Mouse (Mus musculus) A20 (cell line): Measurements from ENCODE around the gene Plbd1.
A peak's percentile ranks its signal among the peaks of the same experiment; 100 is the strongest.

Experiments
- DNase-seq: peaks from one replicate; pipeline ENCODE4 v3.0.0-alpha.2; 2011; ENCODE audit warnings: low read depth, low spot score

The Plbd1 gene

GRCm38 (mm10) chr6:136661706-136662016 lies at the start of gene Plbd1:
TSS of gene Plbd1 (minus strand) at chr6:136661928.
- no peak for DNase-seq

- DNase-seq = peak; percentile 26
Observed at GRCm38 (mm10) chr6:136710408-136710807, 48.7 kb upstream of the Plbd1 start.

- DNase-seq = peak; percentile 29
Observed at GRCm38 (mm10) chr6:136708597-136708996, 46.9 kb upstream of the Plbd1 start.

DNA sequence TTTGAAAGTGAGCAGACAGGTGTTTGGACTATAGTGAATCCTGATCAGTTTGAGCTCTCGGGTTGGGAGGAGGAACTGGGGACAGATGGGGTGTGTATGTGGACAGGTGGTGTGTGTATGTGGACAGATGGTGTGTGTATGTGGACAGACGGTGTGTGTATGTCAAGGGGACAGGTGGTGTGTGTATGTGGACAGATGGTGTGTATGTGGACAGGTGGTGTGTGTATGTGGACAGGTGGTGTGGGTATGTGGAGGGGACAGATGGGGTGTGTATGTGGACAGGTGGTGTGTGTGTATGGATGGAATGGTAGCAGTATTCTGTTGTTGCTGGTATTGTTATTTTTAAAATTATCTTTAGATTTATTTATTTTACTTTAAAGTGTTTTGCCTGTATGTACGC lies 40.1 kb upstream of the Plbd1 start:
- DNase-seq = no peak

DNA sequence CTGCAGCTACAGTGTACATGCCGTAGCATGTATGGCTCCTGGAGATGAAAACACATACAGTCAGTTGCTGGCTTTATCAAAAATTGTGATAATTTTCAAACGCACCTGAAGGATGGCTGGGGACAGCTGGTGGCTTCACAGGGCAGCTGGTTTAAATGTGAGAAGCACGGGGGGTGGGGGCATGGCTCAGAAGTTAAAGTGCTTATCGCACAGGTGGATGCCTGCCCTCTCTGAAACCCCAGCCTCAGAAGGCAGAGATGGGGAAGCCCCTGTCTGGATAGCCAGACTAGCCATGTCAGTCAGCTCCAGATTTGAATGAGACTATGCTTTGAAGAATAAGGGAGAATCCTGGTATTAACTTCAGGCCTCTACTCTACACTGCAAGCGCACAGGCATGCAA lies 39.5 kb upstream of the Plbd1 start:
- peak; percentile 48 for DNase-seq

- DNase-seq = peak; percentile 57
Observed at GRCm38 (mm10) chr6:136691314-136691713, 29.6 kb upstream of the Plbd1 start.

- no peak for DNase-seq
Observed at GRCm38 (mm10) chr6:136690527-136690926, 28.8 kb upstream of the Plbd1 start.

DNA sequence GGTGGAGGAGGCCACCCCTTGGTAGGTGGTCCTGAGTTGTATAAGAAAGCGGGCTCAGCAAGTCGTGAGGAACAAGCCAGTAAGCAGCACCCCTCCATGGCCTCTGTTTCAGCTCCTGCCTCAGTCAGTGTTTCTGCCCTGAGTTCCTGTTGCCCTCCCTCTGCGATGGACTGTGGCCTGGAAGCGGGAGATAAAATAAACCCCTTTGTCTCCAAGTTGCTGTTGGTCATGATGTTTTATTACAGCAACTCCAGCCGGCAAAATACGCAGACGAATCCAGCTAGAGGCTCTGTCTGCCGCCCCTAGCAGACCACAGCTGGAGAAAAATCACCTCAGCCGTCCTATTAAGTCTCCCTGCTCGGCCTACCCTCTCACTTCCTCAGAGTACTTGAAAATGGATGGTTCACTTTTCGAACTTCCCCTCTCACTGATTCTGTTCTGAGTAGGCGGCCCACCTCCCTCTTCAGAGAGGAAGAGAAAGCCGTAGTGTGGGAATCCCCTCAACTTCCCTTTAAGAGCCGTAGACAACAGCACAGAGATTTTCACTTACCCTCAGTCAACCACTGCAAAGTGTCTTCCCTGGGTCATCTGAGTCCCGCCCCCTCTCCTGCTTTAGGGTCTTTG lies 28.2 kb upstream of the Plbd1 start:
- peak; percentile 96 for DNase-seq

GRCm38 (mm10) chr6:136685433-136685832 lies 23.7 kb upstream of the Plbd1 start:
- peak; percentile 30 for DNase-seq

- DNase-seq = peak; percentile 93
Observed at GRCm38 (mm10) chr6:136683410-136684334, 21.9 kb upstream of the Plbd1 start.

DNA sequence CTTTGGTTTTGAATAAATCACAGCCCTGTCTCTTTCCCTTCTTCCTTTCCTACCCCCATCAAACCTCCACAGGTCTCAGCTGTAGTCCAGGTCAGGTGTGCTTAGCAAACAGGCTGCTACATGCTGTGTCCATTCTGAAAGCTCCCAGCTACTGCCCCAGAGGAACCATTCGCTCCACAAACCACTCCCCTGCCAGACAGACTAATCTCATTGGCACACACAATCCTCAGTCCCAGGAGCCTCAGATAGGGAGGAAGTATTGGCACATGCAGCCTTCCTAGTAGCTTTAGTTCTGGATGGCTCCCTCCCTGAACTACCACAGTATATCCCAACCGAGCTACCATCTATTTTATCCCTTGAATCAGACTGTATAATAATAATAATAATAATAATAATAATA lies 17.7 kb upstream of the Plbd1 start:
- DNase-seq = no peak

GRCm38 (mm10) chr6:136674935-136675334 lies 13.2 kb upstream of the Plbd1 start:
- no peak for DNase-seq

DNA sequence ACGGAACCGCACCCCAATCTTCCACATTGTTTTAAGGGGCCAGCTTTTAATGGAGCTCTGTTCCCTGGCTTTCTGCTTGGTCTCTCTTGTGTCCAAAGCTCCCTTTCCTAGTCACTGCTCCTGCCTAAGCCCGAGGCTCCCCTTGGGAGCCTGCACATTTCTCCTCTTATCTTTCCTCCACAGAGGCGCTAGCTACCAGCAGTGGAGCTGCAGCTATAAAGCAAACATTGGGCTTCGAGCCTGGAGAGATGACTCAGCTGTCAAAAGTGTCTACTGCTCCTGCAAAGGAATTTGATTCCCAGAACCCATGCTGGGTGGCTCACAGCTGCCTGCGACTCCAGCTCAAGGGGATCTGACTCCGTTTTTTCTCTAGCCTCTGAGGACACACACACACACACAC lies 10.7 kb upstream of the Plbd1 start:
- DNase-seq = no peak

GRCm38 (mm10) chr6:136669274-136669673 lies 7.5 kb upstream of the Plbd1 start:
- no peak for DNase-seq

DNA sequence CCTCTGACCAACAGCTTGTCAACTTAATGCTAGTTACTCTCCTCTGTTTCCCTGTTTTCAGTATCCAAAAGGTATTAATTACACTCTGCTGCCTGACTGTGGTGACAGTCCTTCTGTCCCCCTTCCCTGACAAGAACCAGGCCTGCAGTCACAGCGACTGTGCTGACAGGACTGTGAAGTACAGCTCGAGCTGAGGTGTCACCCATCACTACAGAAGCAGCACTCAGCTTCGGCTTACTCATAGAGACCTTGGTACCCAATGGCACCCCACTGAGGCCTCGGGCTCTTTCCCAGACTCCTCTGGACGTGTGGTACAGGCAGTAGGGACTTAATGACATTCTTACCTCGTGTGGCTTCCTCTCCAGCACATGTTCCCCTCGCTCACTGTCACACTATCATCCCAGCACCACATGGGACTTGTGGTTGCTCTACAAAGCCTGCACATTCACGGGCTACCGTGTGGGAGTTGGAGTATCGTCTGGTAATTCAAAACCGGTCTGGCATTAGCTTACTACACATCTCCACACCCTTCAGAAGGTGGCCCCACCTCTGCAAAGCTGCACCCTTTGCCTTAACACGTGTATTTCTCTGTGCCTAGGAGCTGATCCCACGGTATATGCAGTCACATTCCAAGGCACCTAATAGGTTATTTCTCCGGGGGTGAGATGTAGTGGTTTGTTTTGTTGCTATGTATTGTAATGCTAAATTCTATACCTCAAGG lies 6.7 kb upstream of the Plbd1 start:
- no peak for DNase-seq

DNA sequence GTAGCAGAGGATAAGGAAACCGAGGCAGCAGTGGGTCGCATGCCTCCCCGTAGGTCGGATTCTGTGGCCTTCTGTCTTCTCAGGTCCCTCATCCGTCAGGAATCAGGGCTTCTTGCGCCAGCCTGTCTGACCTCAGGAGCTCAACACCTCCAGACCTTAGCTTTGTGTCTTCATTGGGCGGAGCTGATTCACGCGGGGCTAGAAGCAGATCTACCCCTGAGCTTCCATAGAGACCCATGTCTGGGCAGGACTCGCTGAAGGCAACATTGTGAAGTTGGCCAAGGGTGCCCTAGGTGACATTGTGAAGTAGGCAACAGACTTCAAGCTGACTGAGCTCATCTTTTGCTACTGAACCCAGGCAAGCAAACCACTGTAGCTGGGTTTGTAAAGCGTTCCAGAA lies 335 bp upstream of the Plbd1 start:
- DNase-seq = no peak

GRCm38 (mm10) chr6:136660831-136661705 lies 660 bp downstream of the Plbd1 start:
- no peak for DNase-seq

- peak; percentile 47 for DNase-seq
Observed at GRCm38 (mm10) chr6:136659226-136659625, 2.5 kb downstream of the Plbd1 start.

GRCm38 (mm10) chr6:136658303-136658702 lies 3.4 kb downstream of the Plbd1 start:
- no peak for DNase-seq

DNA sequence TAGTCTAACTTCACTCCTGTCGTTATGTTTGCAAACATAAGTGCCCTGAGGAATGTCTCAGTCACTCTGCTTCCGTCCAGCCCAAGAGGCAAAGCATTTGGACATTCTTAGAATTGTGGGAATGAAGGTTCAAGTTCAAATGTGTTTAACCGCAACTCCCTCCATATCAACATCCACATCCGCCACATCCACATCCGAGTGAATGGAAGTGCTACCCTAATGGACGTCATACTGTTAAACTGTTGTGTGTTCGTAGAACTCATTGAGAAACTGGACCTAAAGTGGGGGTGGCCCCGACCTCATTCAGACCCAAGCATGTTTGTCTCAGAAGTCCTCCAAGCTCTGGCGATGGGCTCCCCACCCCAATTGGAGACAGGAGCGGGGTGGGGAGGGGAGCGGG lies 5.9 kb downstream of the Plbd1 start:
- DNase-seq = no peak

DNA sequence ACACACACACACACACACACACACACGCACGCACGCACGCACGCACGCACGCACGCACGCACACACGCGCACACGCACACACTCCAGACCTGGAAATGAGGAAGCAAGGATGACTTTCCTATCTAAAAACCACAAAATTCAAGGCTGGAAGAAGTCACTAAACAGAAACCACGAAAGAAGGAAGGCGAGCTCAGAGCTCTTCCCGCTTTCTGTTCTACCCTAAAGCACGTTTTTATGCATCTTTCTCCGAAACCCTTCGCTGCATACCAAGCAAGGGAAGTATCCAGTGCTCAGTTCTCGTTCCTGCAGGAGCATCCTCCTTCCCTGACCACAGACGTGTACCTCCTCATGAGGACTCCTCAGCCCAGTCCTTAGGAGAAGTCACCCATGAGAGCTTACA lies 7.3 kb downstream of the Plbd1 start:
- no peak for DNase-seq

GRCm38 (mm10) chr6:136653331-136653730 lies 8.4 kb downstream of the Plbd1 start:
- peak; percentile 55 for DNase-seq
